Mouse (Mus musculus): ENCODE data around the gene Kdm2a.
A peak's percentile ranks its signal among the peaks of the same experiment; 100 is the strongest.

Kdm2a gene

GRCm38 (mm10) chr19:4397798-4398629 lies at the start of gene Kdm2a:
Gene Kdm2a (minus strand): TSS chr19:4398285.
- DNase-seq (ENCODE audit: low read depth, low spot score), result peak; percentile 34

DNA sequence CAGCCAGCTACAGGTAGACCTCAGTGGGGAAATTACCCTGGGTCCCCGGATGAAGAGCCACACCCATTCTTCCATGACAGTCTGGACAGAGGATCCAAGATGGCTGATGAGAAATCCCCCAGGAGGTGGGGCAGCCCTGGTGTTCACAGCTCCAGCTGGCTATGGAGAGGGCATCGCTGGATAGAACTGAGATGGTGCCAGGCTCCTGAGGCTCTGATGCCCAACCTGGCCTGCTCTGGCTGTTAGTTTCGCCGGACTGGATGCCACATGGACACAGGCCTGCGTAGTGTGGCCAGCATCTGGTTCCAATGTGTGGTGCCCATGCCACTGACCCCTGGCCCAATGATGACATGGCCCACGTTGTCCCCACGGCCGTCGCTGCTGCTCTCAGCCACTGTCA lies 49.4 kb upstream of the Kdm2a start:
- DNase-seq (ENCODE audit: low read depth, low spot score), result no peak

DNA sequence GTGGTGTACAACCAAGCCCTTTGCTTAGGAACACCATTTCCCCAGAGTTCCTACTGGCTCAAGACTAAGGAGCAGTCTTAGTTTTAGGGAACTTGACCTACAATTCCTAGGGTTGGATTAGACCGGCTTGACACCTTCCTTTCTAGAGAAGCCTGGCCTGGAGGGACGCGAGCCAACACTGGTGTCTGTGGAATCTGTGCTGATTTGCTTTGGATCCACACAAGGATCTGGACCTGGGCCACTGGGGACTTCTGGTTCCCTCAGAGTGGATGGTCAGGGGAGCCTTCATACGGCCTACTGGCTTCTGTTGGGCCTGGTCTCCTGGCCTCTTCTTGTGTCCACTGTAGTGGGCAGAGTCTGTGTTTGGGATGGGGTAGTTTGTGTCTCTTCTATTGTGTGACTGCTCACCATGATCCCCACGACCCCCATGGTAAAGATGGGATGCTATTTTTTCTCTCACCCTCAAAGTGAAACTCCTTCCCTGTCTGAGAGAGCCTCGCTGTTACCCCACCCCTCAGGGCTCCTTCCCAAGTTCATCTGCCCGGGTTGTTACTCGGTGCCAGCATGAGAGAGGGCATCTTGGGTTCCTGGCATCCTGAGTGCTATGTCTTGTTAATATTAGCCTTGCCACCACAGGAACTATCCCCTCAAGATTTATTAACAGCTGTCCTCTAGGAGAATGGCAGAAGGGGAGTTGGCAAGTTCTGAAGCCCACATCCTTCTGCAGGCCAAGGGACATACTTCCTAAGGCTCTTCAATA lies 48.8 kb upstream of the Kdm2a start:
- DNase-seq (ENCODE audit: low read depth, low spot score), result no peak

DNA sequence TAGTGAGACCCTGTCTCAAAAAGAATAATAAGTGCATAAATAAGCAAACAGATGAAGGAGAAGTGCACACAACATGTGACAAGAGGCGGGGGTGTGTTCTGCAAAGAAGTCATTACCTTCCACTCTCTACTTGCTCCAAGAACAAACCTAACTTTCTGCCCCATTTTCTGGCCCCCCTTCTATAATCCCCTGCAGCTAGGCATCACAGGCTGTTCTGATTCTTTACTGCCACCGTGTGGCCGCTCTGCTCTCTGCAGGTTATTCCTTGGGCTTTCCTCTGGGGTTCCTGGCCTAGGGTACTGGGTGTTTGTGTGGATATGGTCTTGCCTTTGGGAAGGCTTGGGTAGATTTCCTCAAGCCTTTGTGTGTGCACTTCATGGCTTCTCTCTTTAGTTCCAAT lies 44.3 kb upstream of the Kdm2a start:
- peak; percentile 61 for DNase-seq (ENCODE audit: low read depth, low spot score)

- no peak for DNase-seq (ENCODE audit: low read depth, low spot score)
These were observed 43.6 kb upstream of the Kdm2a start for GRCm38 (mm10) chr19:4441621-4442161.

- DNase-seq (ENCODE audit: low read depth, low spot score), result no peak
These were observed 43.1 kb upstream of the Kdm2a start for GRCm38 (mm10) chr19:4441090-4441591.

DNA sequence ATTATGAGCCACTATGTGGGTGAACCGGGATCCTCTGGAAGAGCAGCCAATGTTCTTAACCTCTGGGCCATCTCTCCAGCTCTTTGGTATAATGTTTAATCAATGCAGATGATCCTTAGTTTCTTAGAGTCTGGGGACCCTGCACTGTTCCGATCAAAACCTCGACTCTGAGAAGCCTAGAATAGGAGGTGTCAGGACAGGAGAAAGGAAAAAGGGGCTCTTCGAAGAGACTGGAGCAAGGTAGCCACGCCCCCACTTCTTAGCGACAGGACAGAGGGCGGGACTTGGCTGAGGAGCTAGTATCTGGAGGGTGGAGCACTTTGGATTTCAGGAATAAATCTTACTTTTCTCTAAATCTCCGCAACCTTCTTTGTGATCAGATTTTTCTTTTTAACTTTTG lies 42.1 kb upstream of the Kdm2a start:
- DNase-seq (ENCODE audit: low read depth, low spot score), result no peak

DNA sequence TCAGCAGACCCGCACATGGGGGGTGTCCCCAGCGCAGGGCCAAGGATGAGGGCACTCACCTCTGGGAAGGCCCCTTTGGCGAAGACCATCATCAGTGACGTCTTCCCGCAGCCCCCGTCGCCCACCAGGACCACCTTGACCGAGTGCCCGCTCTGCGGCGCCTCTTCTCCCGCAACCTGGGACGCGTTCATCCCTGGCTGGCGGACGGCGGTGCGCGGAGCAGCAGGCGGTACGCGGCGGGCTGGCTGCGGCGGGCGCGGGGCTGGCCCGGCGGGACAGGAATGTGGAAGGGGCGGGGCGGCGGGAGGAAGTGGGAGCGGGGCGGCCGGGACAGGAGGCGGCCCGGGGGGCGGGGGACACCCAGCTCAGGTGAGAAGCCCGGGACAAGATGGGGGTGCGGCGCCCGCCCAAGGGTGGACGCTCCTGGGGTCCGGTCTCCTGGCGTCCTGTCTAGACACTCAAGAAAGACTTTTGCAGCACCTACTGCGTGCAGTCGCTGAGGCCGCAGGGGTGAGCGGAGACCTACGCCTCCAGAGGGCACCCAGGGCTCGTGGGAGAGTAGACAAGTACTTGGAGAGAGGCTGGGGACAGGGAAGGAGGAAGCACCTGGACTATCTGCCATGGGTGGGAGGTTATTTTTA lies 41.2 kb upstream of the Kdm2a start, which contains the start of gene Rhod:
Rhod (minus strand) TSS at position 272 of the 641 bp plus-strand sequence.
- DNase-seq (ENCODE audit: low read depth, low spot score), result no peak

DNA sequence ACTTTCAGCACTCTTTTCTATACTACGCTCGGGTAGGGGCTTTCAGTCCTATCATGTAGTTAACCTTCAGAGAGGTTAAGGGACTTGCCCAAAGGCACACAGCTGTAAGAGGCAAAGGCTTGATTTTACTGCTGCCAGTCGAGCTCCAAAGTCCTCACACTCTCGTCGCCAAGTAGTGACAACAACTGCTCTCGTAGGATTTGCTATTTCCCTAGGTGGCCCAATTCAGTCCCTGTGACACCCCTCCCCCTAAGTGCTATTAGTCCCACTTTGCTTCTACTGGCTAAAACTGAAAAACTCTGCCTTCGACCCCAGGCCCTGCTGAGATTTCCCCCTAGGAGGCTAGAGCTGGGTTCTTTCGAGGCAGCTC lies 40.7 kb upstream of the Kdm2a start:
- DNase-seq (ENCODE audit: low read depth, low spot score), result no peak

- no peak for DNase-seq (ENCODE audit: low read depth, low spot score)
These were observed 39.8 kb upstream of the Kdm2a start for GRCm38 (mm10) chr19:4437886-4438285.

- DNase-seq (ENCODE audit: low read depth, low spot score), result no peak
These were observed 38.2 kb upstream of the Kdm2a start for GRCm38 (mm10) chr19:4436254-4436653.

GRCm38 (mm10) chr19:4434999-4435398 lies 36.9 kb upstream of the Kdm2a start:
- DNase-seq (ENCODE audit: low read depth, low spot score), result no peak

DNA sequence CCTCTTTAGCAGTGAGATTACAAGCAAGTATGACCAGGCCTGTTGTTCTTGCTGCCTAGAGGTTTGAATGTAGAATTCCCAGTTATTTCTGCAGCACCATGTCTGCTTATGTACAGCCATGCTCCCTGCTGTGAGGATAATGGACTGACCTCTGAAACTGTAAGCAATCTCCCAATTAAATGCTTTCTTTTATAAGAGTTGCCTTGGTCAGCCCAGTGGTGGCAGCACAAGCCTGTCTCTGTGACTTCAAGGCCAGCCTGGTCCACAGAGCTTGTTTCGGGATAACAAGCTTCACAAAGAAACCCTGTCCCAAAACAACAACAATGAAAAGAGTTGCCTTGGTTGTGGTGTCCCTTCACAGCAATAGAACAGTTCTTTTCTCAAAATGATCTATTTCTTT lies 35.7 kb upstream of the Kdm2a start:
- DNase-seq (ENCODE audit: low read depth, low spot score), result no peak

DNA sequence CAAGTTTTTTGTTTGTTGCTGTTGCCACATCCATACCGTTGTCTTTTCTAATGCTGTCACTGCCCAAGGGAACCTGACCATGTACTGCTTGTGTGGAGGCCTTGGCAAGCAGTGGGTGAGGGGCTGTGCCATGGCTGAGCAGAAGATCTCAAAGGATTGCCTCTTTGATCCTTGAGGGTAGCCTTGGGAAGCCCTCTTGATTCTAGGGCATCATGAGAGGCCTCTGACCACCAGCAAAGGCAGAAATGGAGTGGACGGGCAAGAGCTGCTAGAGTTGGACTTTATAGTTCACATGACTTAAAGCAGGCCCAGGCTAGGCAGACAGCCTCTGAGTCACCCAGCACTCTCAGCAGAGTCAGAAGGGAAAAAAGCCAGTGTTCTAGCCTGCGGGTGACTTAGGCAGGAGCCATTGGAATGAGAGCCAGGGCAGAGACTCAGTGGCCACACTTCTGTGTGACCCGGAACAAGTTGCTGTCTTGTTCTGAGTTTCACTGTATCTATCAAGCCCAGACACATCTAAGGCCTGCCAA lies 32.1 kb upstream of the Kdm2a start:
- no peak for DNase-seq (ENCODE audit: low read depth, low spot score)

DNA sequence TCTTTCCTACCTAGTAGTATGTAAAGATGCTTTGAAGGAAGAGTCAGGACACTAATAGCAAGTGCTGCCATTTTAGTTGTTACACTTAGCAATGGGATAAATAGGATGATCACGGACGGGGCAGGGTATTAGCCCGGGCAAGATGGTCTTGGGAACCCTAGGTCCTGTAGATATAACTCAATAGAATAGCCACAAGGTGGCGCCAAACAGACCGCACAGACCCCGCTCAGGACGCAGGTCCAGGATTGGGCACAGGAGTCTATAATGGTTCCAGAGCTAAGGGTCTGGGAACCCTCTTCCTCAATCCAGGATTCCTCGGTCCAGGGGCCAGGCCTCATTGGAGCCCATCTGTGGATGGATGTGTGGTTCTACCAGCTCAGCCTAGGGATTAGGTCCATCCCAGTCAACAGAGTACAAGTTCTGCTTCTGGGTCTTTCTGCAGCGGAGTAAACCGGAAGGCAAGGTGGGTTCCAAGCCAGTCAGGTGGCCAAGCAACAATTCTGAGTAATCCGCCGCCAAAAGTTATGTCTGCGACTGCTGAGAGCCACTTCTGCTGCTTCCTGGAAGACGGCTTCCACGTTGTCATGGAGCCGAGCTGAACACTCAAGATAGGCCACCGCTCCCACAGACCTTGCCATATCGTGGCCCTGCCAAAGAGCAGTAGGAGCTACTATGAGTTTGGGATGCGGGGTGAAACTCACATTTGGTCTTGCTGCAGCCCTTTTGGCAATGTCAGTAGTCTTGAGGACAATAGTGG lies 27.7 kb upstream of the Kdm2a start:
- DNase-seq (ENCODE audit: low read depth, low spot score), result no peak

DNA sequence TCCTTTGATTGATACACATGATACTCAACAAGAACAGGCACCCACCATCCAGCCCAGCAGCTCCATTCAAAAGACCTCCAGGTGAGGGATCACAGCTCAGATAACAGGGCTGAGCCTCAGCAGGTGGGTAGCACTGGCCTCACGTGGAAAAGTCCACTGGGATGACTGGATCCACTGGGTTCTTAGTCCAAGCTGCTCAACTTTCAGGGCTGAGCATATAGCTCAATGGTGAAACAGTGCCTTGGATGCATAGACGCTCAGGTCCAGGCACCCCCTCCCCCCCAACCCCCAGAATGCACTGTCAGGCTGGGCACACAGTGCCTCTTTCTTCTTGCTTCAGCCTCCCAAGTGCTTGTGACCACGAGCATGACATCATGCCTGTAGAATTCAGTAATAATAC lies 24.9 kb upstream of the Kdm2a start:
- no peak for DNase-seq (ENCODE audit: low read depth, low spot score)

DNA sequence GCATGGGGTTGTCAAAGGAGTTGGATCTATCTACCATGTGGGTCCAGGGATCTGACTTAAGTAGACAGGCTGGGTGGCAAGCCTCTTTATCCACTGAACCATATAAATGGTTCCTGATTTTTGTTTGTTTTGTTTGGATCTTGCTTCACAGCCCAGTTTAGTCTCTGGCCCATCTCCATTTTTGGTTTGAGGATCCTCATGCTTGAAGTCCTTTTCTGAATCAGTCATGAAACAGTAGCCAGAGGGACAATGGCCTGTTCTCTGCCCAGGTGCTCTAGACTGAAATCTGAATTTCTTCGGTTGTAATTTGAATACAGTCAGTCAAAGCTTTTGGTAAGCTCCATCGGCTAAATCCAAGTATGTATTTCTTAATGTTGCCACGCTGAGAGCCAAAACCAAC lies 24.5 kb upstream of the Kdm2a start:
- no peak for DNase-seq (ENCODE audit: low read depth, low spot score)

DNA sequence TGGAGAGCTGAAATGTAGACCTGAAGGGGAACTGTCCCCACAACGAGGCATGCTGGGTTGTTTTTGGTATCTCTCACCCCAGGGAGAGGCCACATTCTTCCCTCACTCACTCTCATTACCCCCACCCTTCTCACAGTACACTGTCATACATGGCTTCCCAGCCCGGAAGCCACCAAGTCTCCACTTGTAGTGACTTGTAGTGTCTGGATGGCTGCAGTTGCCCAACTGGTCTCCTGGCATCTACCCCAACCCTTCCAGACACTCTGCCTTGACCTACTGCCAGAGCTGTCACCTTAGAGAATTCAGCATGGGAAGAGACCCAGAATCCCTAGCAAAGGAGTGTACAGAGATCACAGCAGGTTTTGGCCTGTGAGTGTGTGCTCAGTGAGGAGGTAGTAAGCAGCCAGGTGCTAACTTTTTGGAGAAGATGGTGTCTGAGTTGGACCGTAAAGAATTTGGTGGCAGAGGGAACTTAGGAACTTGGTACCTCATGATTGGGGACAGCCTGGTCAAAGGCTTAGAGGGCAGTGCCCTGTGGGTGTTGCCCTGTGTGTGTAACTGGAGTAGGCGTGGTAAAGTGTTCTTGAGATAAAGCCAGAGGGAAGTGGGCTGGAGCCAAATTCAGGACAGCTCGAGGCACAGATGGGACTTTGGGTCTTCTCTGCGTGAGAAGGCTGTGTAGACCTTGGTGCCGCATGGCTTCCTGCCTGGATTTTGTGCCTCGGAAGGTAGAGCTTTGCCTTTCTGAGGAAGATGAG lies 22.2 kb upstream of the Kdm2a start:
- no peak for DNase-seq (ENCODE audit: low read depth, low spot score)

DNA sequence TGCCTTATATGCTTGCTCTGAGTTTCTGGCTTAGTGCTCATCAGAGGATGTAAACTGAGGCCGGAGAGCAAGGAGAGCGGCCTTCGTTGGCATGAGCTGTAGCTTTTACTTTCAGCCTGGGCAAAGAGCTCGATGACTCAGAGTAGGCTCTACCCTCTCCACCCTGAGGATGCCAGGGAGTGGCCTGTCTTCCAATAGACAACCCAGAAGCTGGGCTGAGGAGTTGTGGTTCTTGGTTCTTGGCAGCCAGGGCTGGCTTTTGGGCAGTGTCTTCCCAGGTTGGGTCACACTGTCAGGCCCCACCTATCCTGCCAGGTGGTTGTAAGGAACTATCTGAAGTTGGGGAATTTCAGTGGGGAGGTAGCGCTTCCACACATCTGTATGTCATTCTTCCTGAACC lies 21.6 kb upstream of the Kdm2a start:
- no peak for DNase-seq (ENCODE audit: low read depth, low spot score)

GRCm38 (mm10) chr19:4417713-4418112 lies 19.6 kb upstream of the Kdm2a start:
- no peak for DNase-seq (ENCODE audit: low read depth, low spot score)

All from embryo, embryonic 11.5 days (tissue).